Mouse (Mus musculus) telencephalon, adult 2 months (tissue): Measurements from ENCODE around the gene 2810006K23Rik.
A peak's percentile ranks its signal among the peaks of the same experiment; 100 is the strongest.
"Not testable (repeated sequence)": the region's sequence is repeated elsewhere in the genome, so short reads cannot be mapped to it uniquely, and the experiment has no call there.

ENCODE experiments used
- DNase-seq: peaks from one replicate; pipeline ENCODE4 v3.0.0-alpha.2; 2011; ENCODE audit warnings: low read depth, low spot score

The 2810006K23Rik gene

DNA sequence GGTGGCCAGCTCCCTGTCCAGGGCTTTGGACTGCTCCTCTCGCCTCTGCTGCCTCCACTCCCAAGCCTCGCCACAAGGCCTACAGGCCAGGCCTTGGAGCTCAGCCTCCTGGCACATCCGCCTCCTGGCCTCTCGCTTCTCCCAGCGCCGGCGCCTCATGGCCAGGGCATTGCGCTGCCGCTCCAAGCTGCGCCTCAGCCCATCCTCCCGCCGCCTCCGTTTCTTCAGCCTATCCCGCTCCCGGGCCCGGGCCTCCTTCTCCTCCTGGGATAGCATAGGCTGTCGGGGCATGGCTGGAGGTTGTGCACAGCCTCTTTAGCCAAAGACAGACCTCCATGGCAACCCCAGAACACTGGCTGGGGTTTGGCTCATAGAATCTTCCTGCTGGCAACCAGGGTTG, 21.3 kb downstream of the 2810006K23Rik start:
- DNase-seq = no peak

GRCm38 (mm10) chr5:124350350-124350749, 22.5 kb downstream of the 2810006K23Rik start:
- no peak for DNase-seq

DNA sequence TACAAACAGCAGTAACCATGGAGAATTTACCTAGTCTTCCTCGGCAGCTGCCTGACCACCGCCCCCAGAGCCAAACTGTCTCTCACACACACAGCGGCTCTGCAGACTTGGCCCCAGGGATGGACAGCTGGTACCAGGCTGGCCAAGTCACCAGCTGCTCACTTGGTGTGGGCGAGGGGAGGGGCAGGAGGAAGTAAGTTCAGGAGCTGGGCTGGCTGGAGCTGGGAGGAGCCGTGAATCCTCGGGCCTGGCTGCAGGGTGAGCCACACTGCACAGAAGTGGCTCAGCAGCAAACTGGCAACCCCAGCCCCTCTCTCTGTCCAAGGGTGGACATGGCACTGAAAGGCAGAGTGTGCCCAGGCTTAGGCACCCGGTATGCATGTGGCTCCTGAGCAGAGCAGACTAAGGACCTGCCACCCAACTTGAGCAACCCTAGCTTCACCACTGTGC, 23.2 kb downstream of the 2810006K23Rik start:
- DNase-seq = peak; percentile 68

- no peak for DNase-seq
These were observed 23.7 kb downstream of the 2810006K23Rik start for GRCm38 (mm10) chr5:124351604-124352003.

GRCm38 (mm10) chr5:124352141-124352920, 24.4 kb downstream of the 2810006K23Rik start:
- DNase-seq = no peak

GRCm38 (mm10) chr5:124353011-124353725, 25.3 kb downstream of the 2810006K23Rik start:
- no peak for DNase-seq

DNA sequence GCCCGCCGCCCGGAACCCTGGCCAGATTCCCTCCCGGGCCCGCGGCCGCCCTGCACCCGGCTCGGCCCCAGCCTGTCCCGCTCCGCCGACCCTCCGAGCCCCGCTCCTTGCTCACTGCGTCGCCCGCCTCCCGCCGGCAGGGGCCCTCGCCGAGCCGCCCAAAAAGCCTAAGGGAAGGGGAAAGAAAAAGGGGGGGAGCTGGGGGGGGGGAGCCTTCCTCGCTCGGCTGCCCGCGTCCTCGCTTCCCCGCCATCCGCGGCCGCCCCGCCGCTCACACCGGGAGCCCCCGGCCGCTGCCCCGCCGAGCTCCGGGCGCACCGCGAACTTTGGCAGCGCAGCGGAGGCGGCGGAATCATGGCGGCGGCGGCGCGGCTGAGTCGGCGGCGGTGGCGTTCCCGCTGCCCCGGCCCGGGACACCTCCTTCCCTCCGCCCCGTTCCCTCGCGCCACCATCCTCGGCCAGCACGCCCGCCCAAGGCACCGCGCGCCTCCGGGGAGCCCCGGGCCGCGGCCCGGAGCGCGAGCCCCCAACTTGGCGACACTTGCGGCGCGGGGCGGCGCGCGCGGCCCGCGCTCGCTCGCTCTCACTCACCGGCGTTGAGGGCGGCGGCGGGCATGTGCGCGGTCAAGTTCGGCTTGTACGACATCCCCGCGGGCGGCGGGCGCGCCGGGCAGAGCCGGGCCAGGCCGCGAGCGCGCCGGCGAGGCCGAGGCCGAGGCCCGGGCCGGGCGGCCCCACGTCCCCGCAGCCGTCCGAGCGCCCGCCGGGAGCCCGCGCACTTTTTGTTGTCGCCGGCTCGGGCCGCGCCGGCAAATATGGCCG, 26.0 kb downstream of the 2810006K23Rik start:
- no peak for DNase-seq

- DNase-seq = no peak
These were observed 26.9 kb downstream of the 2810006K23Rik start for GRCm38 (mm10) chr5:124354574-124355424.

- DNase-seq = no peak
These were observed 27.6 kb downstream of the 2810006K23Rik start for GRCm38 (mm10) chr5:124355425-124355959.

- DNase-seq = no peak
These were observed 28.8 kb downstream of the 2810006K23Rik start for GRCm38 (mm10) chr5:124356695-124357094.

- DNase-seq = no peak
These were observed 31.8 kb downstream of the 2810006K23Rik start for GRCm38 (mm10) chr5:124359641-124360040.

GRCm38 (mm10) chr5:124362982-124363381, 35.1 kb downstream of the 2810006K23Rik start, which contains the start of gene Cdk2ap1:
TSS of gene Cdk2ap1 (minus strand) at chr5:124363082.
- not testable (repeated sequence) for DNase-seq

DNA sequence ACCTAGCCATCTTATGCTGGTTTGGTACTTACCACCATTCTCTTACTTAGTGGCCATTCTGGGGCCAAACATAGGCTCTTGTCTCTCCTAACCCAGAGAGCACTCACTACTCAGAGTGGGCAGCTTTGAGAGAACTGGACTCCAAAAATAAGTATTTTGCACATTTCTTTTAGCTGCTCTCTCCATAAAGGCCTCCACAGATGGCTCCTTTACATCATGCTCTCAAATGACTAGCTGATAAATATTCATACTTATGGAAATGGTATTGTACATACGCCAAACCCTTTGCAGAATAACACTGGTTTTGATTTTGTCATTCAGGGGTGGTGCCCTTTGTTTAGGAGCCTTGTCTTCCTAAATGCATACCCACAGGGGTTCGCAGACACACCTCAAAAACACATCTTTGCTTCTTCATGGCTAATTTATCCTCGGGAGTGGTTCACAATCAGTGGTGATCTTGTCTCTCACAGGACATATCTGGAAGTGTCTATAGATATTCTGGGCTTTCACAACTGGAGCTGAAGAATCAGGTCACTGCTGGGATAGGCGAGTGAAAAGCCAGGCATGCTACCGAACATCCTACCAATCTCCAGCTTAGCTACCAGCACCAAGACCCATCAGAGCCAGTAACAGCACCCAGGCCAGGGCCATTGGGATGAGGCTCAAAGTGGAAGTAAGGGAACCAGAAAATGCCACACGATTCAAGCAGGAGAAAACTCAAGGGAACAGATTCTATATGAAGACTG, 36.5 kb downstream of the 2810006K23Rik start:
- DNase-seq = peak; percentile 69

- no peak for DNase-seq
These were observed 37.9 kb downstream of the 2810006K23Rik start for GRCm38 (mm10) chr5:124365754-124366153.

GRCm38 (mm10) chr5:124366721-124367120, 38.8 kb downstream of the 2810006K23Rik start:
- DNase-seq = no peak

DNA sequence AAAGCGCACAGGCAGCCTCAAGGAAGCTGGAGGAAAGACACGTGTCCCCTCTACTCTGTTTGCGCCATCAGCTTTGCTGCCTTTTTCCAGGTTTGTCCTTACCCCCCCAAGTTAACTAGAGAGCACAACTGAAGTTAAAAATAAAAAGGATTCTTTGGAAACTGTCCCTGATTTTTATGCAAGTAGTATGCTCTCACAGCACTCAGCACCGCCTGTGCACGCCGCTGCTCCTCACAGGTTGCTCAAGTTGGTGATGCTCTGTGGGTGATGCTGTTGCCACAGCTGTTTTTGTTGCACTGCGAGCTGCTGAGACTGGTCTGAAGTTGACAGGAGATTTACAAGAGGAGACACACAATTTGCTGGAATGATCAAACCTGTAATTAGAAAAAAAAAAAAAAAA, 46.4 kb downstream of the 2810006K23Rik start:
- DNase-seq = peak; percentile 57

GRCm38 (mm10) chr5:124376401-124376800, 48.5 kb downstream of the 2810006K23Rik start:
- DNase-seq = no peak

DNA sequence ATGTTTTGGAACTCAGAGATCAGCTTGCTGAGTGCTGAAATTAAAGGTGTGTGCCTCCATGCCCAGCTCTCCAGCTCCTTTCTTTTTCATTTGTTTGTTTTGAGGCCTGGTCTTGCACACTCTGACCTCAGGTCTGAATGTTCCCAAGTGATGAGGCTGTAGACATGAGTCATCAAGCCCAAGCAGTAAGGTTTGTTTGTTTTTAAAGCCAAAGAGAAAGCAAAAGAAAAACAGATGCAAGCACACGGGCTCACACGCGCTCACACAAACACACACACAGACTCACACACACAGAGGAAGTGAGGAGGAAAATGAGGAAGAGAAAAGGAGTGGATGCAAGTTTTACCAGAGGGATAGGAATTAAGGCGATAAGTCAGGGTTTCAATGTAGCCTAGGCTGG, 49.3 kb downstream of the 2810006K23Rik start:
- no peak for DNase-seq

DNA sequence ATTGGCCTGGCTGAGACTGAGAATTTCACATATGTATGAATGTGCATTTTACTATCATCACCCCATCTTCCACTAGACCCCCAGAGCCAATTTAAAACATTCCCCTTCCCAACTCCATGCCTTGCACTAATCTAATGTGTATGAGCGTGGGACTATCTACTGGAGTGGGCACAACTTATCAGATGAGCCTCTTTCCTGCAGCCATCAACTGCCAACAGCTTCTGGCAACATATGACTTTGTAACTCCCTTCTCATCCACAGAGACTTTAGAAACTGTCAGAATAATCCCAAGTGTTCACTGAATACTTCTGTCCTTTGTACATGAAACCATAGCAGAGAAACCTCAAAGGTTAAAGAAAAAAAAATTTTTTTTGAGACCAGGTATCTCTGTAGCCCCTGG, 52.2 kb downstream of the 2810006K23Rik start:
- DNase-seq = no peak

- DNase-seq = no peak
These were observed 60.0 kb downstream of the 2810006K23Rik start for GRCm38 (mm10) chr5:124387932-124388331.
